Mouse (Mus musculus): ENCODE measurements at regions not wholly inside any gene's neighbourhood (a gene's known extent, or its start where the extent isn't known, plus 50 kb on each side); places are given as distances from the start of the nearest gene placed in this dataset.

DNA sequence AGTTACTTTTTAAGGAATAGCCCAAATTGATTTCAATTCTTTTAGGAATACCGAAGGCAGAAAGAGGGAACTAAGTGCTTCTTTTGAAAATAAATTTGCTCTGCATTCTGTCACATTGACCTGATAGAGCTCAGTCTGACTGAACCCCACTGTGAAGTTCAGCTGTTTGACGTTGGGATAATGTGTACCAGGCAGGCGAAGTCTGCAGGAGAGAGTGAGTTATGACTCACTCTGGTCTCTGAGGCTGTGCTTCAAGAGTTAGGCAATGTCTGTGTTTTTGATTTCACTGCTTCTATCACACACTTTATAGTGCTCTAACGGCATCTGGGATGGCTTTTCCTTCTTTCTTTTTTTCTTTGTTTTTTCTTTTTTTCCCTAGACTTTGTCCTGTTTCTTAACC is 283.5 kb downstream of the Naf1 start:
- TF ChIP-seq POLR2A (IDR thresholded peaks at IDR 0.05; ENCODE audit: borderline replicate concordance, extremely low read depth, insufficient read depth, insufficient read length, poor library complexity, severe bottlenecking) (no peak), CTCF (IDR thresholded peaks at IDR 0.05; ENCODE audit: borderline replicate concordance, extremely low read depth, insufficient read depth, insufficient read length) (no peak)
- peak; percentile 8 for DNase-seq (ENCODE audit: low read depth)

DNA sequence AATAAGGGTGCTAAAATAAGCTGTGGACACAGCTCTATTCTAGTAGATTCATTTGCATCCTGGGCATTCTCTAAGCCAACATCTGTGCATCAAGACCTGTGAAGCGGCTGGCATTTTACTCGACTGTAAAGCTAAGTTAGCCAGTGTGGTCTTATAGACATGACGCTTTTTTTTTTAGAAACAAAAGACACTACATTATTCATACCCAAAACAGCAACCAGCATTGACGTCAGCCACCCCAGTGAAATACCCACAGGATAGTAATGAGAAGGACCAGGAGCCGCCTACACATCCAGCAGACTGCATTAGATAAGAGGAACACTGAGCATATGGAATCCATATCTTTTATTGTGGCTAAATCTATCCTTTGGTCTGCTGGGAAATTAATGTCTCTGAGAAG is 321.7 kb downstream of the Naf1 start:
- DNase-seq (ENCODE audit: low read depth): no peak
- no peak for TF ChIP-seq POLR2A (IDR thresholded peaks at IDR 0.05; ENCODE audit: borderline replicate concordance, extremely low read depth, insufficient read depth, insufficient read length, poor library complexity, severe bottlenecking)
- TF ChIP-seq CTCF (IDR thresholded peaks at IDR 0.05; ENCODE audit: borderline replicate concordance, extremely low read depth, insufficient read depth, insufficient read length): no peak

DNA sequence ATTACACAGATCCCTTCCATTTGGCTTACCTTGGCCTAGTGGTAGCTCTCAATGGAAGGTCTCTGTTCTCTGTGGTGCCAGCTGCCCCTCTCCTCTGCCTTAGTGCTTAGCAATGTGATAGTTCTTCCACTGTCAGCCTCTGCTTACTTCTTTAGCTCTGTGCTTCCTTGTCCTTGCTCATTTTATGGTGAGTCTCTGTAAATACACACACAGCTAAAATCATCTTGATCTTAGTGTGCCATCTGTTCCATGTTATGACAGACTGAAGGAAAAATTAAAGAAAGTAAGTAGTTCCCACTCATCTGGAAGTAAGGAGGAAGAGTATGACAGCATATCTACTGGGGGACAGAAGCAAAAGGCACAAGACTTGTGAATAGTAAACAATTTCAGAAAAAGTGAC is 324.4 kb upstream of the Nat3 start:
- no peak for DNase-seq (ENCODE audit: low read depth)
- TF ChIP-seq CTCF (IDR thresholded peaks at IDR 0.05; ENCODE audit: borderline replicate concordance, extremely low read depth, insufficient read depth, insufficient read length): no peak
- TF ChIP-seq POLR2A (IDR thresholded peaks at IDR 0.05; ENCODE audit: borderline replicate concordance, extremely low read depth, insufficient read depth, insufficient read length, poor library complexity, severe bottlenecking): no peak

DNA sequence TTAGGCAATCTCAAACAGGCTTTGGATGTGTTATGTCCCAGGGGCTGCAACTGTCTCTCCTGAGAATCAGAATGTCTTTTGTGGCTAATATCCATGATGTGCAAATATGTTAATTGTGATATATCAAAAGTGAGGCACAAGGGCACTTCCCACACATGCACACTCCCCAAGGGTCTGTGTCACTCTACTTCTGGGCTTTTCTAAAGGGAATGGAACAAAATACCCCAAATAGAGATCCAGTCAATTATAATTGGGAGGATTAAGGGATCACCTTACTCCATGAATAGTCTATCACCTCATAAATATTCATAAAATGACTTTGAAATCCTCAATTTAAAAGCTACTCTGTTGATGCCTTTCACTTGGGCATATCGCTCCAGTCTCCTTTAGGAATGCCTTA is 317.6 kb upstream of the Nat3 start:
- DNase-seq (ENCODE audit: low read depth): peak; percentile 40
- no peak for TF ChIP-seq POLR2A (IDR thresholded peaks at IDR 0.05; ENCODE audit: borderline replicate concordance, extremely low read depth, insufficient read depth, insufficient read length, poor library complexity, severe bottlenecking)
- TF ChIP-seq CTCF (IDR thresholded peaks at IDR 0.05; ENCODE audit: borderline replicate concordance, extremely low read depth, insufficient read depth, insufficient read length): no peak

DNA sequence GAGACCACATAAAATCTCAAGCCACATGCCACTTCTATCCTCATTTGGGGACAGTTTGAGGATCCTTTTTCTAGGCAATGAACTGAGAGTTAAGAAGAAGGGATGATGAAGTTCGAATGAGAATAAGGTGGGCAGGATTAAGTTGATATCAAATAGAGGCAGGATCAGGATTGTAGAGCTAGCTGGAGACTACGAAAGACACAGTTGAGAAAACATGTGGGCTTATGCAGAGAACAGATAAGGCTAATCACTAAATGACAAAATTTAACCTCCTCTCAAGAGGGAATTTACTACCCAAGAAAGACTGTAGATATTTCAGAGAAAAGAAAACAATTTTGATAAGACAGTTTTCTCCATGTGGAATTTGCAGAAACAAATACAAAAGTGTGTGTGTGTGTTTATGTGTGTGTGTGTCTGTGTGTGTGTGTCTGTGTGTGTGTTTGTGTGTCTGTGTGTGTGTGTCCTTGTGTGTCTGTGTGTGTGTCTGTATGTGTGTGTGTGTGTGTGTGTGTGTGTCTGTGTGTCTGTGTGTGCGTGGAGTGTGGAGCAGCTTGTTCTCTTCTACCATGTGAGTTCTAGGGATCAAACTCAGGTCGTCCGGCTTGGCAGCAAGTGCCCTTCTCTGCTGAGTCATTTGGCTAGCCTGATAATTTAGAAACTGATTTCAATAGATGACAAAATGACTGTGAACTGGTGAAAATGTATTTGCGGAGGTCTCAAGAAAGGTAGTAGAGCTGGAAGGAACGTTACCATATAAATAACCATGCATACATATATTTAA is 291.5 kb upstream of the Nat3 start:
- DNase-seq (ENCODE audit: low read depth): no peak

DNA sequence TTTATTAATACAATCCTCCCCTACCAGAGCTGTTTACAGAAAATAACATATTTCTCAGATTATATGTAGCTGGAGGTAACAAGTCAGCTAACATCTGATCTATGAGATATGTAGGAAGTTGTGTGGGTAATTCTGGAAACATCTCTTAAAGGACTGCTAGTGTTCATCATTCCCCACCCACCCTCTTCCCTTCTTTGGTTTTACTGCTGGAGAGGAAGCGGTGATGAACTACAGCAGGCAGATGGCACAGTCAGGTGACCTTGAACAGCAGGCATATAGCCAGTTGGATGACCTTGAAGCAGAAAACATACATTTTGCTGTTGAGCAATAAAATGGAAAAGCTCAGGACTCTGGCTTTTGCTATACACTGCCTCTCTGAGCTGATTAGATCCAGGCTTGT is 284.7 kb upstream of the Nat3 start:
- DNase-seq (ENCODE audit: low read depth): peak; percentile 6
- TF ChIP-seq CTCF (IDR thresholded peaks at IDR 0.05; ENCODE audit: borderline replicate concordance, extremely low read depth, insufficient read depth, insufficient read length) (no peak), POLR2A (IDR thresholded peaks at IDR 0.05; ENCODE audit: borderline replicate concordance, extremely low read depth, insufficient read depth, insufficient read length, poor library complexity, severe bottlenecking) (no peak)

More for the DNA sequence above, 291.5 kb upstream of the Nat3 start:
- no peak for TF ChIP-seq CTCF (IDR thresholded peaks at IDR 0.05; ENCODE audit: borderline replicate concordance, extremely low read depth, insufficient read depth, insufficient read length)
- TF ChIP-seq POLR2A (IDR thresholded peaks at IDR 0.05; ENCODE audit: borderline replicate concordance, extremely low read depth, insufficient read depth, insufficient read length, poor library complexity, severe bottlenecking): no peak

DNA sequence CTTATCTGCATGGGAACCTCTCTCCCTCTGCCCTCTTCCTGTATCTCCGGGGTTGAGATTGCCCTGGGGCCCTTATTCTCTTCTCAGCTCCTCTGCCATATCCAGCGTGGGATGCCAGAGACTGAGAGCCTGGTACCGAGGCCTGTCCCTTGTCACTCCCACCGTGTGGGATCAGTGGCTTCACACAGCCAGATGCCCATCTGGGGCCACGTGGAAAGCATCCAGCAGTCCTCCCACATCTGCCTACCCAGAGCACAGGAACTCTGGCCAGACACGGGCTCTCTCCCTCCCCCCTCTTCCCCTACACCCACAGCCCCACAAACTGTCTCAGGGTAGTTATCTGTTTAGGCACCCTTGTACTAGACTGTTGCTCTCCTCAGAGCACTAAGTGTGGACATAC is 244.9 kb upstream of the Nat3 start:
- DNase-seq (ENCODE audit: low read depth): no peak
- no peak for TF ChIP-seq POLR2A (IDR thresholded peaks at IDR 0.05; ENCODE audit: borderline replicate concordance, extremely low read depth, insufficient read depth, insufficient read length, poor library complexity, severe bottlenecking)

DNA sequence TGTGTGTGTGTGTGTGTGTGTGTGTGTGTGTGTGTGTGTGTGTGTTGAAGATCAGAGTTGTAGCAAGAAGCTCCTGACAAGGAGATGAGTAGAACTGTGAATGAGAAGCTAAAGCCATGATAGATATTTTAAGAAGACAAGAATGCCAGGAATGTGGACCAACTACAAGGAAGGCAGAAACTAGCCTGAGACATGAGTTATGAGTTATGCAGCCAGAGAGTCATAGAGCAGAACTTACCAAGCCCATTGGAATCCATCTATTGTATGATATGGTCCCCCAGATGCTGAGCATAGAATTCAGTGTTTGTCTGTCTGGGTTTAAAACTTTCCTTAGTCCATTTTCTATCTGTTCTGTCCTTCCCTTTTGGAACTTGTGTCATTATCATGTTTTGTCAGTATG is 244.2 kb upstream of the Nat3 start:
- no peak for DNase-seq (ENCODE audit: low read depth)
- TF ChIP-seq POLR2A (IDR thresholded peaks at IDR 0.05; ENCODE audit: borderline replicate concordance, extremely low read depth, insufficient read depth, insufficient read length, poor library complexity, severe bottlenecking): no peak
- no peak for TF ChIP-seq CTCF (IDR thresholded peaks at IDR 0.05; ENCODE audit: borderline replicate concordance, extremely low read depth, insufficient read depth, insufficient read length)

DNA sequence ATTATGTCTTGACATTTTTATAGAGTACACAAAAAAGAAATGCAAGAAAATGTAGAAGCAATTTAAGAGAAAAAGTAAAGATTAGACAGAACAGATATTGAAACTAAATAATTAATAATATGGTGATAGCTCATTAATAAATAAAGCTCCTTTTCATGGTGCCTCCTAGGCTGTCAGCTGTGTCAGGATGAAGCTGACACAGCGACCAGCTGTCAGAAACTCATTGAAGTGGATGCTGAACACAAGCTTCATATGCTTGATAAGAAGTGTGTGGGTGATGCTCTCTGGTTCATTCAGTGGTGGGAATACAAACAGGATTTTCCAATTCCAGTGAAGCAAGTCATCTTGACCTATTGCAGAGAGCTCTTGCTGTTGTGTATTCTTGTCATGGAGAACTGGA is 213.2 kb upstream of the Nat3 start:
- DNase-seq (ENCODE audit: low read depth): peak; percentile 41
- TF ChIP-seq POLR2A (IDR thresholded peaks at IDR 0.05; ENCODE audit: borderline replicate concordance, extremely low read depth, insufficient read depth, insufficient read length, poor library complexity, severe bottlenecking) (no peak), CTCF (IDR thresholded peaks at IDR 0.05; ENCODE audit: borderline replicate concordance, extremely low read depth, insufficient read depth, insufficient read length) (no peak)

DNA sequence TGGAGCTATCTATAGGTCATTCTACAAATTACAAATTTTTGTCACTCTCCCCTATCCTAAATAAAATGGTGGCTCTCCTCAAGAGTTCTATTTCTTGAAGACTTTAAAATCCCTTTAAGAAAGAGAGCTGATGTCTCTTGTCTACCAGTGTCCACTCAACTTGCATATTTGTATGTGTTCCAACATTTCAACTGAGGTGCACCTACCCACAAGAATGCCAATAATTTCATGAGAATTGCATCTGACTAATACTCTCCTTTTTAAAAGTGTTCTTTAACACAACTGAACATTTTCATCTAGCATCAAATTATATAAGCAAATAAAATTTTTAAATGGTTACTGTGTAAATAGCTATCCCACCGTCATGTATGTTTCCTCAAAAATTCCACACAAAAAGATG is 206.3 kb upstream of the Nat3 start:
- no peak for TF ChIP-seq CTCF (IDR thresholded peaks at IDR 0.05; ENCODE audit: borderline replicate concordance, extremely low read depth, insufficient read depth, insufficient read length)
- no peak for TF ChIP-seq POLR2A (IDR thresholded peaks at IDR 0.05; ENCODE audit: borderline replicate concordance, extremely low read depth, insufficient read depth, insufficient read length, poor library complexity, severe bottlenecking)
- no peak for DNase-seq (ENCODE audit: low read depth)

DNA sequence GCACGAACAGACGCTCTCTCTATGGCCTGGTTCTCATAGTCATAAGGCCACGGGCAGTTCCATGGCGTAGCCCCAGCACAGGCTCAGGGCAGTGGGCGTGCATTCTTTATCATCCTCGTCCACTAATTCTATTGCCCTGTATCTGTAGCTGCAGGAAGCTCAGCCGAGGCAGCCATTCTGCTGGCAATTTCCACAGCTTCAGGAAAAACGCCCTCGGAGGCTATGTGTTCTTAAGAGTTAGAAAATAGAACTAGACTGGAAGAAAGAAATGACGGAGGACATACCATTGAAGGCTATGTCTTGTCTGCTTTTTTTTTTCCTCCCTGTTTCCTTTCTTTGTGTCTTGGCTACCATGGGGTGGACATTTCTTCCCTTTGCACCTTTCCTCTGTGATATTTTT is 205.0 kb upstream of the Nat3 start:
- no peak for TF ChIP-seq POLR2A (IDR thresholded peaks at IDR 0.05; ENCODE audit: borderline replicate concordance, extremely low read depth, insufficient read depth, insufficient read length, poor library complexity, severe bottlenecking)
- no peak for TF ChIP-seq CTCF (IDR thresholded peaks at IDR 0.05; ENCODE audit: borderline replicate concordance, extremely low read depth, insufficient read depth, insufficient read length)
- DNase-seq (ENCODE audit: low read depth): no peak

DNA sequence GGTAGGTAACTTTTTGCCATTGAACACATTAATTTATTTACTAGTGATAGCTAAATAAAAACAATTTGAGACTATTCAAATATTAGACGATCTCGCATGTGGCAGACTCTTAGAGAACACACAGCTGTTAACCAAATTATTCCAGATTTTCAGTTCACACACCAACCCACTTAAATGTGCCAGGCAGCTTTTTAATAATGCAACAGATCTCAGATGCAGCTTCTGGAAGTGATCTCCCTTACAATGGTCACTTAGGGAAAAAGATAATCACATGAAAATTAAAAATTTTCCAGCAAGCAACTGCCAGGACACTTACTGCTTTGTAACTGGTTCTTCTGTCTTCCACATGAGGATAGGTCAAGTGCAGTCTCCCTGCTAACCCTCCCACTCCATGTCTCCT is 203.1 kb upstream of the Nat3 start:
- peak; percentile 6 for DNase-seq (ENCODE audit: low read depth)
- TF ChIP-seq CTCF (IDR thresholded peaks at IDR 0.05; ENCODE audit: borderline replicate concordance, extremely low read depth, insufficient read depth, insufficient read length) (no peak), POLR2A (IDR thresholded peaks at IDR 0.05; ENCODE audit: borderline replicate concordance, extremely low read depth, insufficient read depth, insufficient read length, poor library complexity, severe bottlenecking) (no peak)
